Mouse (Mus musculus): Measurements from ENCODE around the gene Dtx4.

DNA sequence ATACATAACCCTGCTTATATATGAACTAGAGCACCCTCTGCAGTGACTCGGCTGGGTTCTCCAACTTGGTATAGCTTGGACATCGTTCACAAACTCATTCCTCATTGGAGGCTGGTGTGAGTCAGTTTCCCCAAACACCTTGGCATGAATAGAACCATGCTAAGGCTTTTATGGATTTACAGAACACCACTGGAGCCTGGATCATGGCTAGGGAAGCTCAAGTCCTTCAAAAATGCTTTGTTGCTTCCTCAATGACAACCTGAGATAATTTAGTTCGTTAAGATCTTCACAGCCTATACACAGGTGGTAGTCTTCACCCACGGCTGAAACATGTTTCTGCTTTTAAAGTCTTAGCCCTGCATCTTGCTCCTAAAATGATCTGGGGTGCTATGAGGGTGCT, 41.7 kb downstream of the Dtx4 start:
- TF ChIP-seq CTCF (IDR thresholded peaks at IDR 0.05; ENCODE audit: borderline replicate concordance, extremely low read depth, insufficient read depth, insufficient read length) (no peak), POLR2A (IDR thresholded peaks at IDR 0.05; ENCODE audit: borderline replicate concordance, extremely low read depth, insufficient read depth, insufficient read length, poor library complexity, severe bottlenecking) (no peak)
